Mouse (Mus musculus): ENCODE measurements around the gene Angpt4. TPM values are rescaled to one million over a fixed set of nuclear protein-coding genes. Genes with fewer than 3 reads are reported as not detected.
A peak's percentile ranks its signal among the peaks of the same experiment; 100 is the strongest.

Angpt4 gene
- polyA plus RNA-seq, 1 experiment from 2014 or later: 0.43 TPM

GRCm38 (mm10) chr2:151894209-151894980 lies 16.6 kb upstream of the Angpt4 start:
- no peak overlapping the region for H3K4me3 ChIP-seq
- H3K9me3 ChIP-seq: no peaks in the 10 kb centered on the region
- no peak overlapping the region for H3K4me2 ChIP-seq (replicated peaks)
- H3K27me3 ChIP-seq: no peaks in the 10 kb centered on the region
- no peak overlapping the region for H3K27ac ChIP-seq (replicated peaks)
- H3K9ac ChIP-seq (replicated peaks): no peak overlapping the region
- no peaks in the 10 kb centered on the region for H3K36me3 ChIP-seq
- peak; percentile 41; the same call in 1 of the 2 replicates for ATAC-seq (ENCODE audit: low FRiP score, low read depth)
- WGBS: 70% methylated on average over 8 of the region's 8 CpGs
- peaks cover 11% of the 10 kb centered on the region; the same call in 1 of the 2 replicates for H3K4me1 ChIP-seq

GRCm38 (mm10) chr2:151895911-151896310 lies 15.1 kb upstream of the Angpt4 start:
- no peak overlapping the region for H3K9ac ChIP-seq (replicated peaks)
- no peak overlapping the region for H3K4me2 ChIP-seq (replicated peaks)
- no peak for ATAC-seq (ENCODE audit: low FRiP score, low read depth)
- H3K36me3 ChIP-seq: no peaks in the 10 kb centered on the region
- H3K27me3 ChIP-seq: no peaks in the 10 kb centered on the region
- WGBS: 87% methylated on average over 5 of the region's 5 CpGs
- H3K27ac ChIP-seq (replicated peaks): no peak overlapping the region
- peaks cover 11% of the 10 kb centered on the region; the same call in 1 of the 2 replicates for H3K4me1 ChIP-seq
- no peak overlapping the region for H3K4me3 ChIP-seq
- no peaks in the 10 kb centered on the region for H3K9me3 ChIP-seq

- WGBS: 92% methylated on average over 1 of the region's 1 CpGs
Measured at GRCm38 (mm10) chr2:151898106-151898505, 12.9 kb upstream of the Angpt4 start.

GRCm38 (mm10) chr2:151900845-151901244 lies 10.2 kb upstream of the Angpt4 start:
- 80% methylated on average over 4 of the region's 4 CpGs for WGBS
- Histone ChIP-seq H3K9ac (replicated peaks) (no peak overlapping the region), H3K4me3 (no peak overlapping the region), H3K4me1 (no peaks in the 10 kb centered on the region), H3K27ac (replicated peaks) (no peak overlapping the region), H3K36me3 (no peaks in the 10 kb centered on the region), H3K27me3 (no peaks in the 10 kb centered on the region), H3K4me2 (replicated peaks) (no peak overlapping the region), H3K9me3 (no peaks in the 10 kb centered on the region)
- ATAC-seq (ENCODE audit: low FRiP score, low read depth): no peak

More at GRCm38 (mm10) chr2:151898106-151898505, 12.9 kb upstream of the Angpt4 start:
- Histone ChIP-seq H3K27me3 (no peaks in the 10 kb centered on the region), H3K36me3 (no peaks in the 10 kb centered on the region), H3K9me3 (no peaks in the 10 kb centered on the region), H3K4me1 (peaks cover 8% of the 10 kb centered on the region; the same call in 1 of the 2 replicates), H3K9ac (replicated peaks) (no peak overlapping the region), H3K4me3 (no peak overlapping the region), H3K4me2 (replicated peaks) (no peak overlapping the region), H3K27ac (replicated peaks) (no peak overlapping the region)
- no peak for ATAC-seq (ENCODE audit: low FRiP score, low read depth)

GRCm38 (mm10) chr2:151903267-151903666 lies 7.7 kb upstream of the Angpt4 start:
- 89% methylated on average over 6 of the region's 6 CpGs for WGBS
- Histone ChIP-seq H3K36me3 (no peaks in the 10 kb centered on the region), H3K4me3 (no peak overlapping the region), H3K9ac (replicated peaks) (no peak overlapping the region), H3K27me3 (no peaks in the 10 kb centered on the region), H3K4me1 (no peaks in the 10 kb centered on the region), H3K4me2 (replicated peaks) (no peak overlapping the region), H3K9me3 (no peaks in the 10 kb centered on the region), H3K27ac (replicated peaks) (no peak overlapping the region)
- ATAC-seq (ENCODE audit: low FRiP score, low read depth): no peak

- Histone ChIP-seq H3K9ac (replicated peaks) (no peak overlapping the region), H3K4me1 (no peaks in the 10 kb centered on the region), H3K36me3 (no peaks in the 10 kb centered on the region), H3K9me3 (no peaks in the 10 kb centered on the region), H3K27me3 (no peaks in the 10 kb centered on the region), H3K27ac (replicated peaks) (no peak overlapping the region), H3K4me3 (no peak overlapping the region), H3K4me2 (replicated peaks) (no peak overlapping the region)
- 77% methylated on average over 4 of the region's 4 CpGs for WGBS
- ATAC-seq (ENCODE audit: low FRiP score, low read depth): no peak
Measured at GRCm38 (mm10) chr2:151903933-151904332, 7.1 kb upstream of the Angpt4 start.

GRCm38 (mm10) chr2:151904636-151905035 lies 6.4 kb upstream of the Angpt4 start:
- no peaks in the 10 kb centered on the region for H3K9me3 ChIP-seq
- no peak overlapping the region for H3K4me2 ChIP-seq (replicated peaks)
- H3K9ac ChIP-seq (replicated peaks): no peak overlapping the region
- no peak for ATAC-seq (ENCODE audit: low FRiP score, low read depth)
- H3K27me3 ChIP-seq: no peaks in the 10 kb centered on the region
- H3K4me1 ChIP-seq: no peaks in the 10 kb centered on the region
- H3K36me3 ChIP-seq: no peaks in the 10 kb centered on the region
- no peak overlapping the region for H3K4me3 ChIP-seq
- WGBS: 71% methylated on average over 3 of the region's 3 CpGs
- H3K27ac ChIP-seq (replicated peaks): no peak overlapping the region

- Histone ChIP-seq H3K4me1 (peaks cover 4% of the 10 kb centered on the region; the same call in 1 of the 2 replicates), H3K9me3 (no peaks in the 10 kb centered on the region), H3K9ac (replicated peaks) (no peak overlapping the region), H3K27ac (replicated peaks) (no peak overlapping the region), H3K36me3 (no peaks in the 10 kb centered on the region), H3K27me3 (no peaks in the 10 kb centered on the region), H3K4me2 (replicated peaks) (no peak overlapping the region), H3K4me3 (no peak overlapping the region)
- WGBS: 78% methylated on average over 2 of the region's 2 CpGs
- ATAC-seq (ENCODE audit: low FRiP score, low read depth): no peak
Measured at GRCm38 (mm10) chr2:151907020-151907419, 4.0 kb upstream of the Angpt4 start.

- H3K27ac ChIP-seq (replicated peaks): no peak overlapping the region
- H3K36me3 ChIP-seq: no peaks in the 10 kb centered on the region
- H3K4me1 ChIP-seq: peaks cover 4% of the 10 kb centered on the region; the same call in 1 of the 2 replicates
- no peak for ATAC-seq (ENCODE audit: low FRiP score, low read depth)
- H3K4me3 ChIP-seq: no peak overlapping the region
- no peak overlapping the region for H3K9ac ChIP-seq (replicated peaks)
- no peaks in the 10 kb centered on the region for H3K9me3 ChIP-seq
- no peaks in the 10 kb centered on the region for H3K27me3 ChIP-seq
- WGBS: 82% methylated on average over 3 of the region's 3 CpGs
- H3K4me2 ChIP-seq (replicated peaks): no peak overlapping the region
Measured at GRCm38 (mm10) chr2:151909386-151909785, 1.6 kb upstream of the Angpt4 start.

- no peak overlapping the region for H3K9ac ChIP-seq (replicated peaks)
- H3K4me2 ChIP-seq (replicated peaks): no peak overlapping the region
- no peak overlapping the region for H3K27ac ChIP-seq (replicated peaks)
- no peaks in the 10 kb centered on the region for H3K36me3 ChIP-seq
- H3K9me3 ChIP-seq: no peaks in the 10 kb centered on the region
- no peak for ATAC-seq (ENCODE audit: low FRiP score, low read depth)
- H3K27me3 ChIP-seq: no peaks in the 10 kb centered on the region
- H3K4me3 ChIP-seq: no peak overlapping the region
- peaks cover 4% of the 10 kb centered on the region; the same call in 1 of the 2 replicates for H3K4me1 ChIP-seq
- WGBS: 58% methylated on average over 5 of the region's 5 CpGs
Measured at GRCm38 (mm10) chr2:151910498-151910897, 512 bp upstream of the Angpt4 start.

- H3K4me1 ChIP-seq: peaks cover 7% of the 10 kb centered on the region
- no peak for ATAC-seq (ENCODE audit: low FRiP score, low read depth)
- H3K4me2 ChIP-seq (replicated peaks): no peak overlapping the region
- no peak overlapping the region for H3K4me3 ChIP-seq
- no peaks in the 10 kb centered on the region for H3K27me3 ChIP-seq
- WGBS: 89% methylated on average over 3 of the region's 3 CpGs
- no peak overlapping the region for H3K27ac ChIP-seq (replicated peaks)
- H3K36me3 ChIP-seq: no peaks in the 10 kb centered on the region
- no peaks in the 10 kb centered on the region for H3K9me3 ChIP-seq
- no peak overlapping the region for H3K9ac ChIP-seq (replicated peaks)
Measured at GRCm38 (mm10) chr2:151911751-151912150, 741 bp downstream of the Angpt4 start.

GRCm38 (mm10) chr2:151914120-151914519 lies 3.1 kb downstream of the Angpt4 start:
- Histone ChIP-seq H3K4me3 (no peak overlapping the region), H3K9ac (replicated peaks) (no peak overlapping the region), H3K27ac (replicated peaks) (no peak overlapping the region), H3K27me3 (no peaks in the 10 kb centered on the region), H3K4me1 (peaks cover 7% of the 10 kb centered on the region), H3K4me2 (replicated peaks) (no peak overlapping the region), H3K36me3 (no peaks in the 10 kb centered on the region), H3K9me3 (no peaks in the 10 kb centered on the region)
- no peak for ATAC-seq (ENCODE audit: low FRiP score, low read depth)
- WGBS: 93% methylated on average over 5 of the region's 5 CpGs

All from midbrain, embryonic 12.5 days (tissue).